Mouse (Mus musculus) 3134 (cell line): ENCODE measurements around the gene Ppp1r1c.

ENCODE experiments used
- DNase-seq: peaks from one replicate; pipeline ENCODE4 v3.0.0-alpha.2; 2011; ENCODE audit warnings: low spot score; ENCODE audit not compliant: insufficient read length; ENCODE audit errors: extremely low read depth

The Ppp1r1c gene

GRCm38 (mm10) chr2:79707575-79707974 lies at the start of gene Ppp1r1c:
Gene Ppp1r1c (plus strand): TSS chr2:79707780.
- DNase-seq: no peak

- no peak for DNase-seq
These were observed 47.0 kb upstream of the Ppp1r1c start for GRCm38 (mm10) chr2:79660417-79661185.

- no peak for DNase-seq
These were observed 46.0 kb upstream of the Ppp1r1c start for GRCm38 (mm10) chr2:79661486-79662104.

GRCm38 (mm10) chr2:79664532-79665286 lies 42.9 kb upstream of the Ppp1r1c start:
- DNase-seq: no peak

- DNase-seq: no peak
These were observed 42.1 kb upstream of the Ppp1r1c start for GRCm38 (mm10) chr2:79665492-79665891.

- DNase-seq: no peak
These were observed 32.3 kb upstream of the Ppp1r1c start for GRCm38 (mm10) chr2:79675266-79675665.

- no peak for DNase-seq
These were observed 29.8 kb upstream of the Ppp1r1c start for GRCm38 (mm10) chr2:79677663-79678257.

- DNase-seq: no peak
These were observed 25.9 kb upstream of the Ppp1r1c start for GRCm38 (mm10) chr2:79681672-79682071.

GRCm38 (mm10) chr2:79683258-79683657 lies 24.3 kb upstream of the Ppp1r1c start:
- no peak for DNase-seq

- DNase-seq: no peak
These were observed 16.7 kb upstream of the Ppp1r1c start for GRCm38 (mm10) chr2:79690838-79691237.

GRCm38 (mm10) chr2:79695190-79695589 lies 12.4 kb upstream of the Ppp1r1c start:
- DNase-seq: no peak

- no peak for DNase-seq
These were observed 11.6 kb upstream of the Ppp1r1c start for GRCm38 (mm10) chr2:79695939-79696338.

- no peak for DNase-seq
These were observed 10.9 kb upstream of the Ppp1r1c start for GRCm38 (mm10) chr2:79696478-79697230.

GRCm38 (mm10) chr2:79698166-79698565 lies 9.4 kb upstream of the Ppp1r1c start:
- DNase-seq: peak; percentile 14

GRCm38 (mm10) chr2:79704773-79705172 lies 2.8 kb upstream of the Ppp1r1c start:
- no peak for DNase-seq

- DNase-seq: no peak
These were observed 6.1 kb downstream of the Ppp1r1c start for GRCm38 (mm10) chr2:79713662-79714091.

GRCm38 (mm10) chr2:79714745-79715144 lies 7.2 kb downstream of the Ppp1r1c start:
- no peak for DNase-seq

- no peak for DNase-seq
These were observed 8.3 kb downstream of the Ppp1r1c start for GRCm38 (mm10) chr2:79715925-79716324.

GRCm38 (mm10) chr2:79717846-79718245 lies 10.3 kb downstream of the Ppp1r1c start:
- DNase-seq: no peak

- no peak for DNase-seq
These were observed 14.8 kb downstream of the Ppp1r1c start for GRCm38 (mm10) chr2:79722415-79722814.
